In the genomic region with DNA sequence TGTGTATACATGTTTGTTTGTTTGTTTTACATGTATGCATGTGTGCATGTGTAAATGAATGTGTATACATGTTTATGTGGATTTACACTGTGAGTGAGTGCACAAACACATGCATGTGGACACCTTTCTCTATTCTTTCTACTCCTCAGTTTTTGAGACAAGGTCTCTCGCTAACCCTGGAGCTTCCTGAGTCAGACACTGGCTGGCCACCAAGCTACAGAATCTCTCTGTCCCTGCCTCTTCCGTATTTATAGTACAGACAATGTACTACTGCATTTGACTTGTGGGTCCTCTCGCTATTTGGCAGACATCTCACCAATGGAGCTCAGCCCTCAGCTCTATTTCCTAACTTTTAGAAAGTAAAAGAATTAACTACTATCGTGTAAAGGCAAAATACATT, we compare ENCODE assay signal across 26 mouse cellular contexts.
A peak's percentile ranks its signal among the peaks of the same experiment; 100 is the strongest.
DNase-seq lines count a peak whose midpoint lies in the region; ATAC-seq and TF ChIP-seq lines count a peak whose summit lies in the region.
"Had no signal": no experiment of that assay in that cellular context is flagged by ENCODE, and none has a peak within 500 bp of the region (broad histone marks: within the 10 kb centered on the region; RNA-seq: fewer than 3 reads in every experiment).

No protein-coding gene starts in this region.

- no peak for ATAC-seq in embryonic facial prominence, embryonic 15.5 days (ENCODE audit: insufficient number of reproducible peaks, low FRiP score, low TSS enrichment, low read depth)
- no peak for ATAC-seq in heart, postnatal 0 days (ENCODE audit: insufficient read depth, low read depth)
- ATAC-seq in midbrain, embryonic 11.5 days (ENCODE audit: low FRiP score), result no peak
- no peak for ATAC-seq in midbrain, embryonic 13.5 days
- ATAC-seq in activated CD4-positive, CD25-positive, alpha-beta regulatory T cell, adult 4 months, result no peak
- ATAC-seq: midbrain, embryonic 15.5 days; Patski had no signal

- H3K27me3 ChIP-seq in embryonic facial prominence, embryonic 15.5 days, result no peaks in the 10 kb centered on the region
- no peaks in the 10 kb centered on the region for H3K27me3 ChIP-seq in embryonic facial prominence, embryonic 10.5 days (replicated peaks; ENCODE audit: low read depth, poor library complexity, severe bottlenecking)
- no peaks in the 10 kb centered on the region for H3K27me3 ChIP-seq in heart, postnatal 0 days (ENCODE audit: control insufficient read depth, insufficient read depth, low read length)
- H3K27me3 ChIP-seq in heart, adult 2 months (ENCODE audit: control insufficient read depth, insufficient read depth, low read length), result no peaks in the 10 kb centered on the region
- no peaks in the 10 kb centered on the region for H3K27me3 ChIP-seq in midbrain, embryonic 11.5 days (ENCODE audit: control insufficient read depth, insufficient read depth, low read length)
- H3K27me3 ChIP-seq in midbrain, embryonic 13.5 days, result no peaks in the 10 kb centered on the region
- no peaks in the 10 kb centered on the region for H3K27me3 ChIP-seq in myocyte (ENCODE audit: control insufficient read depth, insufficient read depth, insufficient read length)
- H3K27me3 ChIP-seq: CH12.LX; embryonic facial prominence, embryonic 13.5 days; hindbrain, embryonic 15.5 days; liver, embryonic 13.5 days; megakaryocyte, embryonic 14.5 days; midbrain, embryonic 15.5 days; neural tube, embryonic 13.5 days; Patski had no signal

- no peak overlapping the region for H3K9ac ChIP-seq in embryonic facial prominence, embryonic 15.5 days
- H3K9ac ChIP-seq in heart, postnatal 0 days (replicated peaks; ENCODE audit: low read depth, low read length), result no peak overlapping the region
- no peak overlapping the region for H3K9ac ChIP-seq in heart, adult 2 months (ENCODE audit: low read depth, low read length)
- no peak overlapping the region for H3K9ac ChIP-seq in midbrain, embryonic 11.5 days (ENCODE audit: low read length)
- no peak overlapping the region for H3K9ac ChIP-seq in midbrain, embryonic 13.5 days (replicated peaks)
- H3K9ac ChIP-seq: embryonic facial prominence, embryonic 13.5 days; hindbrain, embryonic 15.5 days; liver, embryonic 13.5 days; midbrain, embryonic 15.5 days; neural tube, embryonic 13.5 days had no signal

- intact Hi-C loops in heart, adult 2 months (cut with DNase I), result no loop called here

- H3K4me2 ChIP-seq in embryonic facial prominence, embryonic 15.5 days (replicated peaks), result no peak overlapping the region
- H3K4me2 ChIP-seq in heart, postnatal 0 days (ENCODE audit: low read depth, low read length), result no peak overlapping the region
- H3K4me2 ChIP-seq in midbrain, embryonic 11.5 days, result no peak overlapping the region
- no peak overlapping the region for H3K4me2 ChIP-seq in midbrain, embryonic 13.5 days (replicated peaks)
- H3K4me2 ChIP-seq in myocyte (ENCODE audit: low read depth), result peak overlapping the region; percentile 19
- H3K4me2 ChIP-seq: embryonic facial prominence, embryonic 13.5 days; hindbrain, embryonic 15.5 days; liver, embryonic 13.5 days; midbrain, embryonic 15.5 days; neural tube, embryonic 13.5 days had no signal

- no peaks in the 10 kb centered on the region for H3K79me2 ChIP-seq in heart, adult 2 months (replicated peaks; ENCODE audit: control insufficient read depth, insufficient read depth, low read length)
- no peaks in the 10 kb centered on the region for H3K79me2 ChIP-seq in myocyte (ENCODE audit: control insufficient read depth, insufficient read depth)

- no peak for TF ChIP-seq POLR2A in heart, adult 2 months (IDR thresholded peaks at IDR 0.05; ENCODE audit: insufficient read depth, low read depth, low read length)
- TF ChIP-seq POLR2A in myocyte (IDR thresholded peaks at IDR 0.05; ENCODE audit: insufficient read length, low read depth), result no peak

- H3K9me3 ChIP-seq in embryonic facial prominence, embryonic 15.5 days (replicated peaks), result no peaks in the 10 kb centered on the region
- H3K9me3 ChIP-seq in embryonic facial prominence, embryonic 10.5 days, result no peaks in the 10 kb centered on the region
- no peaks in the 10 kb centered on the region for H3K9me3 ChIP-seq in heart, postnatal 0 days (replicated peaks; ENCODE audit: control insufficient read depth, low read length)
- H3K9me3 ChIP-seq in midbrain, embryonic 11.5 days (ENCODE audit: control insufficient read depth, low read length), result no peaks in the 10 kb centered on the region
- no peaks in the 10 kb centered on the region for H3K9me3 ChIP-seq in midbrain, embryonic 13.5 days
- H3K9me3 ChIP-seq: embryonic facial prominence, embryonic 13.5 days; hindbrain, embryonic 15.5 days; midbrain, embryonic 15.5 days; neural tube, embryonic 13.5 days had no signal

- no peak overlapping the region for H3ac ChIP-seq in myocyte (ENCODE audit: control insufficient read depth, insufficient read length)

- H3K4me3 ChIP-seq in embryonic facial prominence, embryonic 15.5 days (replicated peaks), result no peak overlapping the region
- no peak overlapping the region for H3K4me3 ChIP-seq in embryonic facial prominence, embryonic 10.5 days
- no peak overlapping the region for H3K4me3 ChIP-seq in heart, postnatal 0 days (ENCODE audit: low read depth, low read length)
- no peak overlapping the region for H3K4me3 ChIP-seq in heart, adult 2 months
- H3K4me3 ChIP-seq in midbrain, embryonic 11.5 days (ENCODE audit: low read depth, low read length), result no peak overlapping the region
- no peak overlapping the region for H3K4me3 ChIP-seq in midbrain, embryonic 13.5 days (replicated peaks)
- no peak overlapping the region for H3K4me3 ChIP-seq in myocyte
- H3K4me3 ChIP-seq: embryonic facial prominence, embryonic 13.5 days; hindbrain, embryonic 15.5 days; liver, embryonic 13.5 days; midbrain, embryonic 15.5 days; neural tube, embryonic 13.5 days had no signal

- H3K4me1 ChIP-seq in embryonic facial prominence, embryonic 15.5 days, result peaks cover 17% of the 10 kb centered on the region; the same call in 1 of the 2 replicates
- H3K4me1 ChIP-seq in embryonic facial prominence, embryonic 10.5 days, result peaks cover 22% of the 10 kb centered on the region
- H3K4me1 ChIP-seq in heart, postnatal 0 days (ENCODE audit: control insufficient read depth, insufficient read depth), result peaks cover 35% of the 10 kb centered on the region
- peaks cover 2% of the 10 kb centered on the region; the same call in 1 of the 2 replicates for H3K4me1 ChIP-seq in heart, adult 2 months (ENCODE audit: control insufficient read depth, insufficient read depth, low read length)
- no peaks in the 10 kb centered on the region for H3K4me1 ChIP-seq in midbrain, embryonic 11.5 days (ENCODE audit: control insufficient read depth, insufficient read depth, low read length)
- H3K4me1 ChIP-seq in midbrain, embryonic 13.5 days (replicated peaks), result no peaks in the 10 kb centered on the region
- H3K4me1 ChIP-seq: liver, embryonic 13.5 days; megakaryocyte, embryonic 14.5 days had no signal

- TF ChIP-seq CTCF in heart, postnatal 0 days (IDR thresholded peaks at IDR 0.05; ENCODE audit: low read depth), result no peak
- no peak for TF ChIP-seq CTCF in heart, adult 2 months (IDR thresholded peaks at IDR 0.05)

- no peak for TF ChIP-seq EP300 in heart, postnatal 0 days (IDR thresholded peaks at IDR 0.05; ENCODE audit: low read depth)
- TF ChIP-seq EP300 in heart, adult 2 months (IDR thresholded peaks at IDR 0.05; ENCODE audit: insufficient read depth, low read depth, low read length), result no peak

- peak overlapping the region; percentile 51; the same call in 1 of the 2 replicates for H3K27ac ChIP-seq in embryonic facial prominence, embryonic 15.5 days (replicated peaks)
- no peak overlapping the region for H3K27ac ChIP-seq in embryonic facial prominence, embryonic 10.5 days (replicated peaks)
- H3K27ac ChIP-seq in heart, postnatal 0 days (ENCODE audit: low read depth), result peak overlapping the region; percentile 58
- no peak overlapping the region for H3K27ac ChIP-seq in heart, adult 2 months
- no peak overlapping the region for H3K27ac ChIP-seq in midbrain, embryonic 11.5 days (ENCODE audit: low read depth, low read length)
- no peak overlapping the region for H3K27ac ChIP-seq in midbrain, embryonic 13.5 days
- H3K27ac ChIP-seq: hindbrain, embryonic 15.5 days; kidney, postnatal 0 days; liver, embryonic 13.5 days; midbrain, embryonic 15.5 days; neural tube, embryonic 13.5 days had no signal

- WGBS in embryonic facial prominence, embryonic 15.5 days, result 72% methylated on average over 4 of the region's 4 CpGs
- 88% methylated on average over 4 of the region's 4 CpGs for WGBS in embryonic facial prominence, embryonic 10.5 days
- 28% methylated on average over 4 of the region's 4 CpGs for WGBS in heart, postnatal 0 days
- WGBS in heart, adult 2 months, result 45% methylated on average over 4 of the region's 4 CpGs
- 89% methylated on average over 4 of the region's 4 CpGs for WGBS in midbrain, embryonic 11.5 days
- 89% methylated on average over 4 of the region's 4 CpGs for WGBS in midbrain, embryonic 13.5 days

- no peak for DNase-seq in embryonic facial prominence, embryonic 10.5 days (ENCODE audit: low spot score)
- peak; percentile 20 for DNase-seq in heart, postnatal 0 days (ENCODE audit: low spot score)
- no peak for DNase-seq in heart, adult 2 months
- DNase-seq in midbrain, embryonic 11.5 days (ENCODE audit: low spot score, missing footprints), result peak; percentile 59
- DNase-seq: B cell, adult 2 months; cerebellum, adult 18-20 months; cerebellum, postnatal 14 days; kidney, adult 2 months; liver, embryonic 13.5 days; lung, postnatal 10 days; retina, postnatal 1 day; right cerebral cortex, postnatal 25 days; spleen, adult 18-20 months had no signal

- H3K36me3 ChIP-seq in embryonic facial prominence, embryonic 15.5 days, result no peaks in the 10 kb centered on the region
- H3K36me3 ChIP-seq in embryonic facial prominence, embryonic 10.5 days (replicated peaks), result no peaks in the 10 kb centered on the region
- no peaks in the 10 kb centered on the region for H3K36me3 ChIP-seq in heart, postnatal 0 days (replicated peaks; ENCODE audit: control insufficient read depth, insufficient read depth, low read length)
- no peaks in the 10 kb centered on the region for H3K36me3 ChIP-seq in heart, adult 2 months (ENCODE audit: control insufficient read depth, insufficient read depth, low read length)
- no peaks in the 10 kb centered on the region for H3K36me3 ChIP-seq in midbrain, embryonic 11.5 days (ENCODE audit: control insufficient read depth, insufficient read depth, low read length)
- no peaks in the 10 kb centered on the region for H3K36me3 ChIP-seq in midbrain, embryonic 13.5 days
- H3K36me3 ChIP-seq in myocyte (ENCODE audit: control insufficient read depth, insufficient read depth), result no peaks in the 10 kb centered on the region
- H3K36me3 ChIP-seq: embryonic facial prominence, embryonic 13.5 days; G1E; hindbrain, embryonic 15.5 days; liver, embryonic 13.5 days; midbrain, embryonic 15.5 days; neural tube, embryonic 13.5 days had no signal

TF ChIP-seq in myocyte, 11 proteins besides CTCF, POLR2A, EP300 and RAD21 (continues in another document):
- TF ChIP-seq E2F4 (IDR thresholded peaks at IDR 0.05; ENCODE audit: insufficient read depth) (no peak), USF1 (IDR thresholded peaks at IDR 0.05; ENCODE audit: low read depth) (no peak), CEBPB (IDR thresholded peaks at IDR 0.05; ENCODE audit: insufficient read depth, poor library complexity, severe bottlenecking) (no peak), MYOG (IDR thresholded peaks at IDR 0.05; ENCODE audit: control insufficient read depth in 1 of 3, insufficient read depth in 1 of 3, insufficient read length in 2 of 3, low read depth in 2 of 3) (no peak), REST (IDR thresholded peaks at IDR 0.05; ENCODE audit: insufficient read depth, insufficient read length) (no peak)

Comparison
In these comparisons a context has a peak if more than half of its experiments do, and no peak if none do; other contexts are left out.
1. H3K27ac ChIP-seq: peak in embryonic facial prominence, embryonic 15.5 days (single experiment) and heart, postnatal 0 days (single experiment); none in embryonic facial prominence, embryonic 10.5 days (single experiment), heart, adult 2 months (single experiment), midbrain, embryonic 11.5 days (single experiment) and midbrain, embryonic 13.5 days (single experiment).
2. DNase-seq: peak in heart, postnatal 0 days (single experiment) and midbrain, embryonic 11.5 days (single experiment); none in embryonic facial prominence, embryonic 10.5 days (single experiment) and heart, adult 2 months (0 of 2).